Mouse (Mus musculus): Measurements from ENCODE around the gene Gm7145.
"Not testable (repeated sequence)": the region's sequence is repeated elsewhere in the genome, so short reads cannot be mapped to it uniquely, and the experiment has no call there.

The Gm7145 gene

GRCm38 (mm10) chr1:117965639-117966038, at the start of gene Gm7145:
Gene Gm7145, plus strand, starts transcription at chr1:117965939.
- no peak for DNase-seq (ENCODE audit: low spot score in 2 of 2)

GRCm38 (mm10) chr1:117927715-117928114, 38.0 kb upstream of the Gm7145 start, which contains the start of gene Gm28168:
Gene Gm28168, plus strand, starts transcription at chr1:117928015.
- not testable (repeated sequence) for DNase-seq (ENCODE audit: low spot score in 2 of 2)

- DNase-seq (ENCODE audit: low spot score in 2 of 2) = not testable (repeated sequence)
Measured at GRCm38 (mm10) chr1:118003876-118004275, 38.1 kb downstream of the Gm7145 start.

GRCm38 (mm10) chr1:118012736-118013135, 47.0 kb downstream of the Gm7145 start:
- not testable (repeated sequence) for DNase-seq (ENCODE audit: low spot score in 2 of 2)
